Mouse (Mus musculus) liver, embryonic 11.5 days (tissue): Measurements from ENCODE around the gene Prdm12. TPM values are rescaled to one million over a fixed set of nuclear protein-coding genes. Genes with fewer than 3 reads are reported as not detected.

Experiments used
- ATAC-seq: fragments of 200-750 bp; cut with Nextera tagmentation; replicated peaks from 2 replicates; pipeline ENCODE4 v1.8.0; 2017; ENCODE audit warnings: moderate number of reproducible peaks, mild to moderate bottlenecking, moderate TSS enrichment, moderate library complexity; ENCODE audit not compliant: low FRiP score
- DNase-seq: peaks from one replicate; pipeline ENCODE4 v3.0.0-alpha.2; 2017; ENCODE audit warnings: low spot score
- H3K27ac ChIP-seq: fragments of 300-500 bp; sonication (generic); 2 replicates; pipeline ENCODE4 v1.5.1; 2014; ENCODE audit warnings: mild to moderate bottlenecking, low read depth, low read length, control low read depth
- H3K27me3 ChIP-seq: fragments of 300-500 bp; sonication (generic); replicated peaks from 2 replicates; pipeline ENCODE4 v1.6.1; 2014; ENCODE audit warnings: low read length, mixed read lengths; ENCODE audit not compliant: control insufficient read depth, insufficient read depth
- H3K36me3 ChIP-seq: fragments of 300-500 bp; sonication (generic); 2 replicates; pipeline ENCODE4 v1.6.1; 2014; ENCODE audit warnings: mild to moderate bottlenecking, low read length, moderate library complexity, mixed read lengths; ENCODE audit not compliant: control insufficient read depth, insufficient read depth
- H3K4me1 ChIP-seq: fragments of 300-500 bp; sonication (generic); replicated peaks from 2 replicates; pipeline ENCODE4 v1.6.1; 2014; ENCODE audit warnings: low read length, mixed read lengths; ENCODE audit not compliant: control insufficient read depth, insufficient read depth
- H3K4me2 ChIP-seq: fragments of 300-500 bp; sonication (generic); 2 replicates; pipeline ENCODE4 v1.6.1; 2014; ENCODE audit warnings: mild to moderate bottlenecking, control low read depth, moderate library complexity
- H3K4me3 ChIP-seq: fragments of 300-500 bp; sonication (generic); 2 replicates; pipeline ENCODE4 v1.5.1; 2014; ENCODE audit warnings: low read depth, low read length, control low read depth
- H3K9ac ChIP-seq: fragments of 300-500 bp; sonication (generic); 2 replicates; pipeline ENCODE4 v1.6.1; 2014; ENCODE audit warnings: low read depth, low read length, control low read depth
- H3K9me3 ChIP-seq: fragments of 300-500 bp; sonication (generic); 2 replicates; pipeline ENCODE4 v1.6.1; 2016; ENCODE audit warnings: low read length, inconsistent platforms, mixed read lengths; ENCODE audit not compliant: control insufficient read depth
- WGBS: fragments of 180-500 bp; shearing (Covaris S2); extraction: QIAGEN DNeasy Blood & Tissue Kit; methylation state at CpG from one replicate; pipeline ENCODE4 v1.1.7; 2014; 5-methylcytosine and 5-hydroxymethylcytosine counted together
- polyA plus RNA-seq: library from polyadenylated mRNA; unstranded; fragments of >200 nt; fragmentation: Nextera tagmentation; extraction: Ambion mirVana; gene quantifications from 2 replicates; pipeline ENCODE4 v1.2.1, GENCODE M21; 2014

The Prdm12 gene
- polyA plus RNA-seq, 1 experiment from 2014 or later = 0.07 TPM

GRCm38 (mm10) chr2:31638581-31639465 is 1.0 kb upstream of the Prdm12 start:
- H3K4me3 ChIP-seq = no peak overlapping the region
- no peak for DNase-seq

DNA sequence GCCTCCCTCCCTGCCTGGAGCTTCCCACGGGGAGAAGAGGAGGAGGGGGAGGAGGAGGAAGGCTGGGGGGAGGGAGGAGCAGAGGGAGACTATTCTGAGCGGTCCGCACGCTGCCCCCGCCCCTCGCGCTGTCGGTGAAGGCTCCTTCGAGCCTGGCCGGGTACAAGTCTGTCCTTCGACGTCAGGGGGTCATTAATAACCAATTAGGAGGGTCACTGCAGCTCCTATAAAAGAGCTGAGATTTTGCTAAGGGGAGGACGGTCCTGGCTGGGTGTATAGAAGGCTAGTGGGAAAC is 424 bp upstream of the Prdm12 start:
- H3K27ac ChIP-seq = no peak overlapping the region
- under 1% methylated on average over 13 of the region's 13 CpGs for WGBS
- H3K4me1 ChIP-seq = peaks cover 4% of the 10 kb centered on the region; the same call in 1 of the 2 replicates
- no peak for DNase-seq
- no peak for ATAC-seq
- no peak overlapping the region for H3K4me2 ChIP-seq
- peaks cover 100% of the 10 kb centered on the region for H3K27me3 ChIP-seq
- H3K4me3 ChIP-seq = no peak overlapping the region
- no peaks in the 10 kb centered on the region for H3K36me3 ChIP-seq
- H3K9ac ChIP-seq = no peak overlapping the region
- H3K9me3 ChIP-seq = no peaks in the 10 kb centered on the region

More at GRCm38 (mm10) chr2:31638581-31639465, 1.0 kb upstream of the Prdm12 start:
- H3K9me3 ChIP-seq = no peaks in the 10 kb centered on the region
- H3K27me3 ChIP-seq = peaks cover 100% of the 10 kb centered on the region
- 3% methylated on average over 30 of the region's 34 CpGs for whole genome bisulfite sequencing
- H3K36me3 ChIP-seq = no peaks in the 10 kb centered on the region
- peaks cover 4% of the 10 kb centered on the region; the same call in 1 of the 2 replicates for H3K4me1 ChIP-seq
- no peak for ATAC-seq
- H3K27ac ChIP-seq = no peak overlapping the region
- no peak overlapping the region for H3K9ac ChIP-seq
- H3K4me2 ChIP-seq = no peak overlapping the region

- Histone ChIP-seq H3K4me1 (0 out of 2 replicates have a peak, but pooled peaks cover 4% of the 10 kb centered on the region), H3K4me3 (no peak overlapping the region), H3K36me3 (no peaks in the 10 kb centered on the region), H3K27me3 (peaks cover 97% of the 10 kb centered on the region), H3K9ac (no peak overlapping the region), H3K27ac (no peak overlapping the region), H3K4me2 (no peak overlapping the region), H3K9me3 (no peaks in the 10 kb centered on the region)
- 2% methylated on average over 48 of the region's 48 CpGs for WGBS
- DNase-seq (no peak), ATAC-seq (no peak)
These were observed 1.0 kb downstream of the Prdm12 start for GRCm38 (mm10) chr2:31640609-31641507.

DNA sequence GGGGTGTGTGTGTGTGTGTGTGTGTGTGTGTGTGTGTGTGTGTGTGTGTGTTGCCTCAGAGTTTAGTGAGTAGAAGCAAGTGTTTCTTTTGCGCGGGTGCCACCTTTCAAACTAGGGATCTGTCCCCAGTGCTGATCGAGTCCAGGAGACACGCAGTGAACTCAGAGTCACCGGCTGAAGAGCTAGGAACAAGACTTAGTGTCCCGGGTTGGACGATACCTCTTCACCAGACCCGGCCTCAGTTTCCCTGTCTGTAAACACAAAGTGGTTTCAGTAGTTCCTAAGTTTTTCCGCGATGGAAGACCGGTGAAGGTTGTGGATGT is 1.6 kb downstream of the Prdm12 start:
- Histone ChIP-seq H3K27ac (no peak overlapping the region), H3K4me2 (no peak overlapping the region), H3K9ac (no peak overlapping the region), H3K4me3 (no peak overlapping the region), H3K27me3 (peaks cover 97% of the 10 kb centered on the region), H3K9me3 (no peaks in the 10 kb centered on the region), H3K4me1 (0 out of 2 replicates have a peak, but pooled peaks cover under 1% of the 10 kb centered on the region), H3K36me3 (no peaks in the 10 kb centered on the region)
- ATAC-seq = no peak
- no peak for DNase-seq
- WGBS = 2% methylated on average over 11 of the region's 11 CpGs

DNA sequence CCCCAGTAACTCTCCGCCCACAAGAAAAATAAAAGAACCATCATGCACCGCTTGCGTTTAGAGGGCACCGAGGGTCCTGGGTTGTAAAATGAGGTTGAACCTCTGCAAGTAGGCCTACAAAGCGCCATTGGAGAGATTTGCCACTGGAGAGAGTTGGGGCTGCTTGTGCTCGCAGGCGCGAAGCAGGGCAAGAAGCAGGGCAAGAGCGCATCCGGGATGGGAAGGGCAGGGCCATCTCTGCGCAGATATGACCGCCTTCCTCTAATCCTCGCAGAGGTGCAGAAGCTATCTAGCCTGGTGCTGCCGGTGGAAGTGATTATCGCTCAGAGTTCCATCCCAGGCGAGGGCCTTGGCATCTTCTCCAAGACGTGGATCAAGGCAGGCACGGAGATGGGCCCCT is 2.1 kb downstream of the Prdm12 start:
- Histone ChIP-seq H3K36me3 (no peaks in the 10 kb centered on the region), H3K27ac (no peak overlapping the region), H3K4me2 (no peak overlapping the region), H3K27me3 (peaks cover 96% of the 10 kb centered on the region), H3K4me3 (no peak overlapping the region), H3K9me3 (no peaks in the 10 kb centered on the region), H3K4me1 (no peaks in the 10 kb centered on the region), H3K9ac (no peak overlapping the region)
- 6% methylated on average over 18 of the region's 18 CpGs for WGBS
- no peak for ATAC-seq
- no peak for DNase-seq

GRCm38 (mm10) chr2:31653971-31654853 is 14.4 kb downstream of the Prdm12 start:
- Histone ChIP-seq H3K36me3 (no peaks in the 10 kb centered on the region), H3K4me2 (peak overlapping the region; percentile 90), H3K27me3 (peaks cover 87% of the 10 kb centered on the region), H3K27ac (no peak overlapping the region), H3K9me3 (no peaks in the 10 kb centered on the region; the same call in 1 of the 2 replicates), H3K4me3 (peak overlapping the region; percentile 60), H3K4me1 (no peaks in the 10 kb centered on the region; the same call in 1 of the 2 replicates), H3K9ac (no peak overlapping the region)
- 1% methylated on average over 104 of the region's 109 CpGs for WGBS
- DNase-seq (peak; percentile 44), ATAC-seq (no peak)

GRCm38 (mm10) chr2:31654854-31655559 is 15.2 kb downstream of the Prdm12 start:
- H3K9ac ChIP-seq = no peak overlapping the region
- 9% methylated on average over 22 of the region's 22 CpGs for WGBS
- no peak for ATAC-seq
- H3K27me3 ChIP-seq = peaks cover 81% of the 10 kb centered on the region
- H3K36me3 ChIP-seq = no peaks in the 10 kb centered on the region
- H3K4me3 ChIP-seq = peak overlapping the region; percentile 60
- peak; percentile 43 for DNase-seq
- no peak overlapping the region for H3K27ac ChIP-seq
- H3K9me3 ChIP-seq = no peaks in the 10 kb centered on the region; the same call in 1 of the 2 replicates
- no peaks in the 10 kb centered on the region; the same call in 1 of the 2 replicates for H3K4me1 ChIP-seq
- peak overlapping the region; percentile 90 for H3K4me2 ChIP-seq
